19 mouse cellular contexts compared by ENCODE assay signal in genomic region chr1:5227866-5228265, GRCm38 (mm10).
"Had no signal": no experiment of that assay in that cellular context is flagged by ENCODE, and none has a peak within 500 bp of the region (broad histone marks: within the 10 kb centered on the region; RNA-seq: fewer than 3 reads in every experiment).

No protein-coding gene starts in this region.

- H3K27me3 ChIP-seq: midbrain, embryonic 12.5 days had no signal

- H3K9ac ChIP-seq: lung, embryonic 14.5 days; midbrain, embryonic 12.5 days; neural tube, embryonic 13.5 days; neural tube, embryonic 15.5 days had no signal

- H3K9me3 ChIP-seq: midbrain, embryonic 10.5 days; midbrain, embryonic 12.5 days; neural tube, embryonic 13.5 days; neural tube, embryonic 15.5 days had no signal

- H3K4me2 ChIP-seq: lung, embryonic 14.5 days; midbrain, embryonic 12.5 days; neural tube, embryonic 13.5 days; neural tube, embryonic 15.5 days had no signal

- DNase-seq: lung, adult 18-20 months; lung, embryonic 14.5 days; lung, postnatal 10 days; lung, postnatal 4 days; midbrain, embryonic 14.5 days; retina, postnatal 1 day; right cerebral cortex, adult 18-20 months; right cerebral cortex, postnatal 25 days; right cerebral cortex, postnatal 4 days; spleen, adult 18-20 months; thymus, adult 18-20 months; thymus, postnatal 14 days; thymus, postnatal 36 days had no signal

- H3K4me3 ChIP-seq: midbrain, embryonic 10.5 days; midbrain, embryonic 12.5 days; myocyte; neural tube, embryonic 13.5 days; neural tube, embryonic 15.5 days had no signal

- H3K36me3 ChIP-seq: midbrain, embryonic 10.5 days; midbrain, embryonic 12.5 days; neural tube, embryonic 13.5 days; neural tube, embryonic 15.5 days had no signal

- H3K27ac ChIP-seq: midbrain, embryonic 10.5 days; midbrain, embryonic 12.5 days; neural tube, embryonic 13.5 days; neural tube, embryonic 15.5 days had no signal

- ATAC-seq: midbrain, embryonic 16.5 days had no signal

- H3K4me1 ChIP-seq: midbrain, embryonic 12.5 days had no signal
